Mouse (Mus musculus): ENCODE measurements around the gene Btnl4. TPM values are rescaled to one million over a fixed set of nuclear protein-coding genes. Genes with fewer than 3 reads are reported as not detected.

The Btnl4 gene
- polyA plus RNA-seq, 1 experiment from 2014 or later, result not detected

DNA sequence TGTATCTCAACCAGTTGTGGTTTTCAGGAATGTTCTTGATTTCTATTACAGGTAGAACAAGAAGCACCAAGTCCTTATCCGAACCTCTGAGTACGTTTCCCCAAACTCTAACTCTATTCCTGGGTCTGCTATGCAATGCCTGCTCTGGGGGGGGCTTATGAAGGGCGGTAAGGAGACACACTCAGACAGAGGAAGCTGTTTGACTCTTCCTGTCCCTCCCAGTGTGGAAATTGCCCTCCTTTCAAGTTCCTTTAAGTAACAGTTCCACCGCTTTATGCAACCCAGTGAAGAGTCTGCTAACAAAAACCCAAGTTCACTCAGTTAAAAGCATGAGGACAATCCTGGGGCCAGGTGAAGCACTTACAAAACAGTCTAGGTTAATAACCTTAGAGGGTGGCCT, 40.0 kb downstream of the Btnl4 start:
- no peak for TF ChIP-seq CTCF (IDR thresholded peaks at IDR 0.05)
- ChIA-PET CTCF (no interaction called here), POLR2A (no interaction called here)
- in situ Hi-C loops (cut with MboI; ENCODE audit: low pct_unique_long_range_greater_than_20kb), result no loop called here
- ATAC-seq (no peak), DNase-seq (ENCODE audit: low read depth, low spot score) (no peak)
- peaks cover 8% of the 10 kb centered on the region for H3K27me3 ChIP-seq

DNA sequence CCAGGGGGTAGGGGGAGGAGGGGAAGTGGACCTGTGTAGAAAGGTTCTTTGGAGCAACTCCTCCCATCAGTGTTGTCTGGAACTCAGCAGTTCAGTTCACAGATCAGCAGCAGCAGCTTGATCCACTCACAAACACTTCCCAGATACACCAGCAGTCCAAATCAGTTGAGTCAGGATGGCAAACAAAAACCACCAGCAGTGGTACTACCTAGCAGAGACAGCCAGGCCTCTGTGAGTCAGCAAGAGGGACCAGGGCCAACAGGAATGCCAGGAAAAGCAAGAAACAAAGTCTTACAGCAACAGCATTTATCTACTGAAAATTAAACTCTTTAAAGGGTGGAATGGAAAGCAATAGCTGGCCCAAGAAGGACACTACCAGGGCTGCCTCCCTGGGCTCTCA, 49.5 kb downstream of the Btnl4 start:
- no peak for TF ChIP-seq CTCF (IDR thresholded peaks at IDR 0.05)
- peaks cover 32% of the 10 kb centered on the region for H3K27me3 ChIP-seq
- CTCF ChIA-PET, result no interaction called here
- DNase-seq (ENCODE audit: low read depth, low spot score) (no peak), ATAC-seq (no peak)
- POLR2A ChIA-PET, result no interaction called here
- in situ Hi-C loops (cut with MboI; ENCODE audit: low pct_unique_long_range_greater_than_20kb), result no loop called here

DNA sequence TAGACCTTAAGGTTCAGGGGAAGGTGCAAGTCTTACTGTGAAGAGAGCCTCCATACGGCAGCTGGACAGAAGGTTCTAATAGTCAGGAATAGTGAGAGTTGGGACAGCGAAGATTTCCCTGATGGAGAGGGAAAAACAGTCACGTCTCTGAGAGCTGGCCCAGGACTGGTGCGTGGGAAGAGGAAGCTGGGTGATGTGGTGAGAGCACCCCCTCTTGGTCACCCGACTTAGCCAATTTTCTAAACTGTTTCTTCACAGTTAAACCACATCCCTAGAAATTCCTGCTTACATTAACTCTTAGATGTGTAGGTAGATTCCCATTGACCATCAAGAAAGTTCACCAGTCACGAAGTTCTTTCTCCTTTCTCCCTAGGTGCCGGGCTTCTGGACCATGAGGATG, 57.1 kb downstream of the Btnl4 start:
- ChIA-PET POLR2A (no interaction called here), CTCF (no interaction called here)
- in situ Hi-C loops (cut with MboI; ENCODE audit: low pct_unique_long_range_greater_than_20kb), result no loop called here
- ATAC-seq (no peak), DNase-seq (ENCODE audit: low read depth, low spot score) (no peak)
- peaks cover 77% of the 10 kb centered on the region for H3K27me3 ChIP-seq
- no peak for TF ChIP-seq CTCF (IDR thresholded peaks at IDR 0.05)

Other genes with a start within 250 kb of the Btnl4 start
- gene H2-Ob, start 238.4 kb downstream of the Btnl4 start, polyA plus RNA-seq (2021), result not detected
- gene H2-Ab1, start 219.6 kb downstream of the Btnl4 start, polyA plus RNA-seq (2021), result 0.09 TPM
- gene H2-Aa, start 189.5 kb downstream of the Btnl4 start, polyA plus RNA-seq (2021), result not detected
- 0.32 TPM for gene H2-Eb1, start 171.5 kb downstream of the Btnl4 start, polyA plus RNA-seq (2021)
- gene H2-Eb2, start 151.7 kb downstream of the Btnl4 start, polyA plus RNA-seq (2021), result not detected
- not detected for gene Btnl2, start 122.5 kb downstream of the Btnl4 start, polyA plus RNA-seq (2021)
- not detected for gene Btnl1, start 100.2 kb downstream of the Btnl4 start, polyA plus RNA-seq (2021)
- gene BC051142, start 78.5 kb downstream of the Btnl4 start, polyA plus RNA-seq (2021), result not detected
- gene Btnl6, start 40.0 kb upstream of the Btnl4 start, polyA plus RNA-seq (2021), result not detected
- gene Notch4, start 87.0 kb upstream of the Btnl4 start, polyA plus RNA-seq (2021), result 0.87 TPM
- gene Gpsm3, start 112.5 kb upstream of the Btnl4 start, polyA plus RNA-seq (2021), result 0.35 TPM
- gene Pbx2, start 113.9 kb upstream of the Btnl4 start, polyA plus RNA-seq (2021), result 59.7 TPM
- gene Ager, start 120.5 kb upstream of the Btnl4 start, polyA plus RNA-seq (2021), result 1.2 TPM
- gene Rnf5, start 126.4 kb upstream of the Btnl4 start, polyA plus RNA-seq (2021), result 69.1 TPM
- gene Agpat1, start 126.9 kb upstream of the Btnl4 start, polyA plus RNA-seq (2021), result 128 TPM
- 2.5 TPM for gene Egfl8, start 138.7 kb upstream of the Btnl4 start, polyA plus RNA-seq (2021)
- gene Ppt2, start 151.2 kb upstream of the Btnl4 start, polyA plus RNA-seq (2021), result 108 TPM
- 6.7 TPM for gene Prrt1, start 152.2 kb upstream of the Btnl4 start, polyA plus RNA-seq (2021)
- 22.5 TPM for gene Fkbpl, start 167.4 kb upstream of the Btnl4 start, polyA plus RNA-seq (2021)
- 88.4 TPM for gene Atf6b, start 169.8 kb upstream of the Btnl4 start, polyA plus RNA-seq (2021)
- gene Tnxb, start 193.2 kb upstream of the Btnl4 start, polyA plus RNA-seq (2021), result 0.50 TPM